Mouse (Mus musculus): ENCODE measurements at regions not wholly inside any gene's neighbourhood (a gene's known extent, or its start where the extent isn't known, plus 50 kb on each side); places are given as distances from the start of the nearest gene placed in this dataset.

DNA sequence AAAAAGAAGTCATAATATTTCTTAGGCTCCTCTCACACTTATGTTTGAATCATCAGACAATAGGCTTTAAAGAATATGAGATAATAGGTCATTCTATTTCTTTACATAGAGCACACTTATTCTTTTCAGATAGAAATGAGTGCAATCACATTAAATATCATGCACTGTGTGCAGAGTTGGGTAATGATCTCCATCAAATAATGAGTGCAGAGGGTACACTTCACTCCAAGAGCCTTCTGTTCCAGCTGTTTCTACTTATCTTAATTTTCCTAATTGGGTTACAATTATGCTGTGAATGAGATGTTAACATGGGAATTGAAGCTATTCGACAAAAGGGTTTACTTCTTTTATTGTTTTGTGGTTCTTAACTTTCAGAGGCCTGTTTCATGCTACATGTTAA is 707.5 kb upstream of the Mdga2 start:
- DNase-seq (ENCODE audit: extremely low spot score, low read depth, low spot score), result no peak

DNA sequence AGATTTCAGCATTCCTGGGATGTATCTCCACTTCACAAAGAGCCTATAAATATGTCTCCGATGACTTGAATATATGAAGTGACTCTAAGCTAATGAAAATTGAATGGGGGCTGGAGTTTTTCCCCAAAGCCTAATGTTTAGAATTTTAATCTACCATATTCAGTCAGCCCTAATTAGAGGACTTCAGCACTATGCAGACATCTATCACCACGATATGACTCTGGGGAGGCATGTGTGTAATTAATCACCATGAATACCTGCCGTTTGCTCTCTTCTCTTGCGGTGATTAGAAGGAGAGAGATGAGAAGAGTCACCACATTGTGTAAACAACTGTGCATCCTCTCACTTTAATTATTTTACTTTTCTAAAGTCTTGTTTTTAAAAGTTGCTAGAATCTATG is 692.3 kb upstream of the Mdga2 start:
- no peak for DNase-seq (ENCODE audit: extremely low spot score, low read depth, low spot score)

DNA sequence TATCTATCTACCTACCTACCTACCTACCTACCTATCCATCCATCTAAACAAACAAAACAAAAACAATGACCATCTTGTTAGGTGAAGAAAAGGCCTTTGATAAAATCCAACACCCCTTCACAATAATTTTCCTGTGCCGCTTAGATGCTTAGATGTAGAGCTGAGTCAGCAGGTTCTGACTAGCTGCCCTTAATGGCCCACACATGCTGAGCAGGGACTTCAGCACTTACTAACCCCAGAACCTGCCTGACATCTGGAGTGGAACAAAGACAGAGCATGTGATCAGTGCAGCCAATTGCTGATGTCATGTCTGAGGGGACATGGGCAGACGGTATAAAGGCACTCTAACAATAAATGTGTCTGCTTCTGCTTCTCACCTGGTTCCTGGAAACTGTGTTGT is 664.9 kb upstream of the Mdga2 start:
- DNase-seq (ENCODE audit: extremely low spot score, low read depth, low spot score), result peak; percentile 5

DNA sequence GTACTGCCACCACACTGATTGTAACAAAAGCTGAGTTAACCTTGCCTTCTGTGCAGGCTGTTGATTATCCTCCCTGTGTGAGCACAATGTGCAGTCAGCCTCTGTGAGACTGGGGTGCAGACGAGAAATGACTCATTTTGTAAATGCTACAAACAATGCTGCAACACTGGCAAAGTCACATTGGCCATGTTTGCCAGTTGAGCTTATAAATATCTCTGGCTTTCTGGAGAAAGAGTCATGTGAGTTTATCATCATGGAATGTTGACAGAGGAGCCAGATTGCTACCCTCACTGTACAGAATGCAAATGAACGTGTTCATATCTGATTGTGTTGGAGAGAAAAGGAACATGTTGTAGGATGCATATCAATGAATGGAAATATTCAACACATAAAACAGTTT is 640.3 kb upstream of the Mdga2 start:
- no peak for DNase-seq (ENCODE audit: extremely low spot score, low read depth, low spot score)

DNA sequence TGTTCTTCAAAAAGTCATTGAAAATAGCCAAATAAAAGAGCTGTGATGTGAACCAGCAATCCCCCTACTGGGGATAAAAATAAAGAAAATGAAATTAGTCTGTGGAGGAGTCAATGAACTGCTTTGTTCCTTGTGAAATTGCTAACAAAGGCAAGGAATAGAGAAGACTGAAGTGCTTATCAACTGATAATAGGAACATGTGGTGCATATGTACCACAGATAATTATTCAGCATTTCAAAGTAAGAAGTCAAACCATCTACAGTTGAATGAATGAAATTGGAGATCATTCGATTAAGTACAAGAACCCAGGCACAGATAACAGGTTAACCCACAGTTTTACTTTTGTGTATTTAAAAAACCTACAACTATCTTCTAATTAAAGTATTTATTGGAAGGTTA is 638.4 kb upstream of the Mdga2 start:
- DNase-seq (ENCODE audit: extremely low spot score, low read depth, low spot score), result no peak

DNA sequence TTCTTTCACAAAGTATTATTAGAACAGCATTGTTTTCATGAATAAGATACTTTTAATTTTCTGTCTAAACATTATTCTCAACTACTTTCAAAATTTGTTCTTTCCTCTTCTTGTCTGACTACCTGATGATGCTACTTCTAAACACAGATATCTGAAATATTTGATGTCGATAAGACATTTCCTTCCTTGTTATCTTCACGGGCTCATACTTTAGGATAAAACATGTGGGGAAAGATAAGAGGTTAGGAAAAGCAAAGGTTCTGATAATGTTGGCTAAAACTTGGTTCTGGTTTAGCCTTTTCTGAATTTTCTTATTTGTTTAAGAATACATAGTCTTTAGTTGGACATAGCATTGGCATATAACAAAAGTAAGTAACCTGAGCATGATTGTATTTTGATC is 630.3 kb upstream of the Mdga2 start:
- no peak for DNase-seq (ENCODE audit: extremely low spot score, low read depth, low spot score)

DNA sequence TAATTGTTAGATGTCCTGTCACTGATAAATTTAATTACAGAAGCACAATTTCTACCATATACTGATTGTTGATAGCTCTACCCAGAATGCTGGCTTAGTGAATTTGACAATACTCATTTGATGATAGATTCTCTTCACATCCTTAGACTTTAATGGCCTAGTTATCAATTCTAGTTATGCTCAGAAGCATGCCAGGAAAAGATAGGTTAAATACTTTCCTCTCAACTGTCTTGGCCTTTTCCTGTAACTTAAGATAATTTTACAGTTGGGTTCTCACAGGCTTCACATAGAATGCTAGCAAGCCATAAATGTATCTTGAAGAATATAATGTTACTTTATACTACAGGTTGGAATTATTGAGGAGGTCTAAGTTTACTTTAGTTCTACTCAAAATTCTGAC is 625.2 kb upstream of the Mdga2 start:
- DNase-seq (ENCODE audit: extremely low spot score, low read depth, low spot score), result no peak

DNA sequence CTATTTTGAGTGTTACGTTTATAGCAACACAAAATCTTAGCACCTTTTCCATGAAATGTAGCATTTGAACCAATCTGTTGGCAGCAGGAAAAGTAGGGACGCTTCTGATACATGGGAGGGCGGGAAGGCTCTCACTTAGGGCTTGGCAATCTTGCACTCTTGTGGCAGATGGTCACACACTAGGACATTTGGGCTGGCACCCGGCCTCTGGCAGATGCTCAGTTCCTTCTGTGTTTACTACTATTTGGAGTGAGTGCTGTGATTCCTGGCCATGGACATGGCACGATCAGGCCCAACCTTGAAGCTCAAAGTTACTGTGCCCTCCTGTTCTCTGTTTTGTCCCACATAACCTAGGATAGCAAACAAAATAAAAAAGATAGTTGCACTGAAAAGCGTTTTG is 581.9 kb upstream of the Mdga2 start:
- DNase-seq (ENCODE audit: extremely low spot score, low read depth, low spot score), result no peak

DNA sequence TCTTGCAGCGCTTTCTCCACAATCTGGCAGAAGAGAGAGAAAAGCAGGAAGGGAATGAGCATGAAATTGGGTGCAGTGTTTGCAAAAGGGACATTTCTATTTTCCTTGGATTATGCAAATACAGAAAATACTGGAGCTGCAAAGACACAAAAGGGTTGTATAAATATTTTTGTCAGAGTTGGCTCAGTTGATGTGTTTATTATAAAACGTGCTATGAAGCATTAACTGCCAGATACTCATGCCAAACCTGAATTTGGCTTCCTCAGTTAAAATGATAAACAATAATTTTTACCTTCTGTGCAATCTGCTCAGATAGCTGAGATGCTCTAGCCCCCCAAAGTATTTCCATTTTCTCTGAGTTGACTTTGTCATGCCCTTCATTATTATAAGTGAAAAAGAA is 577.4 kb upstream of the Mdga2 start:
- no peak for DNase-seq (ENCODE audit: extremely low spot score, low read depth, low spot score)

Data from hindlimb bud, embryonic 11.5 days (tissue).